Mouse (Mus musculus) embryo, embryonic 10 days (tissue): ENCODE results near the gene Eef1akmt3.
"Not testable (repeated sequence)": the region's sequence is repeated elsewhere in the genome, so short reads cannot be mapped to it uniquely, and the experiment has no call there.

Experiments
- DNase-seq: peaks from one replicate; pipeline ENCODE4 v3.0.0-alpha.2; 2015; ENCODE audit warnings: low spot score

The Eef1akmt3 gene

GRCm38 (mm10) chr10:127070190-127071121, 29.1 kb upstream of the Eef1akmt3 start, which contains the start of gene Tspan31:
Gene Tspan31, minus strand, starts transcription at chr10:127070264.
- DNase-seq = peak; percentile 99

- peak; percentile 67 for DNase-seq
These were observed 28.2 kb upstream of the Eef1akmt3 start for GRCm38 (mm10) chr10:127069281-127070189.

GRCm38 (mm10) chr10:127068360-127069038, 27.2 kb upstream of the Eef1akmt3 start:
- DNase-seq = no peak

GRCm38 (mm10) chr10:127066519-127067018, 25.3 kb upstream of the Eef1akmt3 start:
- no peak for DNase-seq

- DNase-seq = no peak
These were observed 24.7 kb upstream of the Eef1akmt3 start for GRCm38 (mm10) chr10:127065981-127066380.

GRCm38 (mm10) chr10:127063913-127064870, 22.9 kb upstream of the Eef1akmt3 start:
- DNase-seq = peak; percentile 35

GRCm38 (mm10) chr10:127063239-127063872, 22.0 kb upstream of the Eef1akmt3 start, which contains the start of gene Cdk4:
Gene Cdk4, plus strand, starts transcription at chr10:127063534.
- DNase-seq = peak; percentile 98

- DNase-seq = no peak
These were observed 21.2 kb upstream of the Eef1akmt3 start for GRCm38 (mm10) chr10:127062503-127062902.

- not testable (repeated sequence) for DNase-seq
These were observed 20.8 kb upstream of the Eef1akmt3 start for GRCm38 (mm10) chr10:127062101-127062500.

- no peak for DNase-seq
These were observed 20.2 kb upstream of the Eef1akmt3 start for GRCm38 (mm10) chr10:127061513-127061912.

- no peak for DNase-seq
These were observed 19.8 kb upstream of the Eef1akmt3 start for GRCm38 (mm10) chr10:127061085-127061484.

- peak; percentile 83 for DNase-seq
These were observed 18.9 kb upstream of the Eef1akmt3 start, which contains the start of gene March9 for GRCm38 (mm10) chr10:127059968-127060916. Gene March9, minus strand, starts transcription at chr10:127060184.

GRCm38 (mm10) chr10:127059174-127059967, 18.1 kb upstream of the Eef1akmt3 start:
- no peak for DNase-seq

- DNase-seq = no peak
These were observed 17.4 kb upstream of the Eef1akmt3 start for GRCm38 (mm10) chr10:127058708-127059107.

- DNase-seq = peak; percentile 93
These were observed 16.8 kb upstream of the Eef1akmt3 start for GRCm38 (mm10) chr10:127058161-127058560.

GRCm38 (mm10) chr10:127056490-127056889, 15.2 kb upstream of the Eef1akmt3 start:
- DNase-seq = no peak

- DNase-seq = no peak
These were observed 14.1 kb upstream of the Eef1akmt3 start for GRCm38 (mm10) chr10:127055406-127055805.

- peak; percentile 57 for DNase-seq
These were observed 13.3 kb upstream of the Eef1akmt3 start for GRCm38 (mm10) chr10:127054646-127055045.
